In the genomic region with DNA sequence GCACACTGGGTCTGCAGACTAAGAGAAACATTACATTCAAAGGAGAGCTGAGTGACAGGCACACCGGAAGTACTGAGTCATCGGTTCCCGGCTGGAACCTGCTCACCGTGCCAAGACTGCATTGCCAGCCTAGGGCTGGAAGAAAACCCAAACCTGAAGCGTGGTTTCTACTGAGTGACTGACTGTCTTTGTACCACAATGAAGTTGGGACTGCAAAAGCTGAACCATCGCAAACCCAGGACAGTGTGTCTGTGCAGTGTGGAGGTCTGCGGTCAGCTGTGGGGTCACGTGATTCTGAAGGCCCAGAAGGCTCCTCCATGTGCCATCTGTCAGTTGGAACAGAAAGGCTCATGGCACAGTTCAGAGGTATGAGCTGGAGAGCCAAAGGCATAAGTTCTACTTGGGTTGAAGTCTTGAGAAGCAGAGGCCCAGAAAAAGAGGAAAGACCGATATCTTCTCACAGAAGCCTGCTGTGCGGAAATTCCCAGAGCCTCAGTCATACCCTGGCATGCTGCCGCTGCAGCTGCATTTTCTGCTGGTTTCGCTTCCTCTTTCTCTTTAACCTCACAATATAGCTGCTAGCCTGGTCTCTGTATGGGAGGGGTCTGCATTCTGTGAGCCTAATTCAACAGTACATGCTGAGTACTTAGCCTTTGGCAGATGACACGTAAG, we compare ENCODE assay signal across 8 mouse cellular contexts. TPM values are rescaled to one million over a fixed set of nuclear protein-coding genes. Genes with fewer than 3 reads are reported as not detected.
DNase-seq lines count a peak whose midpoint lies in the region; ATAC-seq and TF ChIP-seq lines count a peak whose summit lies in the region.

No protein-coding gene starts in this region.

- no peaks in the 10 kb centered on the region for H3K9me3 ChIP-seq in heart, embryonic 10.5 days
- no peaks in the 10 kb centered on the region for H3K9me3 ChIP-seq in lung, embryonic 14.5 days (ENCODE audit: low read depth, low read length)
- no peaks in the 10 kb centered on the region for H3K9me3 ChIP-seq in forebrain, embryonic 14.5 days (replicated peaks; ENCODE audit: control insufficient read depth, low read length)

- H3K27me3 ChIP-seq in heart, embryonic 10.5 days (ENCODE audit: insufficient read depth, poor library complexity, severe bottlenecking) = no peaks in the 10 kb centered on the region
- H3K27me3 ChIP-seq in lung, embryonic 14.5 days (ENCODE audit: insufficient read depth, low read length) = no peaks in the 10 kb centered on the region
- H3K27me3 ChIP-seq in spleen, adult 2 months (ENCODE audit: control insufficient read depth, insufficient read depth, low read length) = no peaks in the 10 kb centered on the region
- H3K27me3 ChIP-seq in forebrain, embryonic 14.5 days (replicated peaks; ENCODE audit: control insufficient read depth, insufficient read depth, low read length) = no peaks in the 10 kb centered on the region

- no peak overlapping the region for H3K4me3 ChIP-seq in heart, embryonic 10.5 days
- H3K4me3 ChIP-seq in lung, embryonic 14.5 days (ENCODE audit: low read depth, low read length) = no peak overlapping the region
- H3K4me3 ChIP-seq in spleen, adult 2 months (ENCODE audit: extremely low read depth, insufficient read depth, insufficient read length) = peak overlapping the region; percentile 18; the same call in 1 of the 2 replicates
- H3K4me3 ChIP-seq in forebrain, embryonic 14.5 days (ENCODE audit: low read depth, low read length) = no peak overlapping the region

- peak; percentile 64 for ATAC-seq in inflammation-experienced regulatory T-cells, adult 6 months
- no peak for ATAC-seq in lung, embryonic 14.5 days (ENCODE audit: insufficient read depth)
- no peak for ATAC-seq in forebrain, embryonic 14.5 days

- no peak overlapping the region for H3K9ac ChIP-seq in lung, embryonic 14.5 days
- no peak overlapping the region for H3K9ac ChIP-seq in forebrain, embryonic 14.5 days (ENCODE audit: low read length)

- peaks cover 6% of the 10 kb centered on the region; the same call in 1 of the 2 replicates for H3K4me1 ChIP-seq in heart, embryonic 10.5 days
- no peaks in the 10 kb centered on the region for H3K4me1 ChIP-seq in lung, embryonic 14.5 days (ENCODE audit: insufficient read depth)
- H3K4me1 ChIP-seq in spleen, adult 2 months (ENCODE audit: control insufficient read depth, insufficient read depth, insufficient read length) = peaks cover 10% of the 10 kb centered on the region; the same call in 1 of the 2 replicates
- no peaks in the 10 kb centered on the region for H3K4me1 ChIP-seq in forebrain, embryonic 14.5 days (ENCODE audit: control insufficient read depth, insufficient read depth, low read length)

- TF ChIP-seq POLR2A in spleen, adult 2 months (IDR thresholded peaks at IDR 0.05; ENCODE audit: low read depth, low read length) = no peak

- H3K36me3 ChIP-seq in heart, embryonic 10.5 days = no peaks in the 10 kb centered on the region
- H3K36me3 ChIP-seq in lung, embryonic 14.5 days (ENCODE audit: insufficient read depth) = no peaks in the 10 kb centered on the region
- H3K36me3 ChIP-seq in spleen, adult 2 months (ENCODE audit: control insufficient read depth, insufficient read depth, low read length) = no peaks in the 10 kb centered on the region
- no peaks in the 10 kb centered on the region for H3K36me3 ChIP-seq in forebrain, embryonic 14.5 days (ENCODE audit: control insufficient read depth, insufficient read depth, low read length)

- no peak overlapping the region for H3K4me2 ChIP-seq in lung, embryonic 14.5 days
- H3K4me2 ChIP-seq in forebrain, embryonic 14.5 days (ENCODE audit: low read length) = no peak overlapping the region

- peak; percentile 85 to 91 for DNase-seq in heart, adult 18-20 months
- no peak for DNase-seq in heart, embryonic 10.5 days (ENCODE audit: low spot score)
- peak; percentile 31 for DNase-seq in adipocyte (ENCODE audit: low spot score)
- DNase-seq in fibroblast of lung, adult 2 months (ENCODE audit: low read depth) = peak; percentile 81
- DNase-seq in lung, embryonic 14.5 days = peak; percentile 52
- DNase-seq in spleen, adult 2 months (ENCODE audit: low read depth in 1 of 2, low spot score in 2 of 2) = peak; percentile 71 to 74
- DNase-seq in forebrain, embryonic 14.5 days (ENCODE audit: low spot score) = no peak

- TF ChIP-seq CTCF in lung, embryonic 14.5 days (IDR thresholded peaks at IDR 0.05; ENCODE audit: low read depth) = no peak
- TF ChIP-seq CTCF in spleen, adult 2 months (IDR thresholded peaks at IDR 0.05; ENCODE audit: extremely low read depth, insufficient read depth, insufficient read length, insufficient replicate concordance) = no peak

- no peak overlapping the region for H3K27ac ChIP-seq in heart, embryonic 10.5 days
- H3K27ac ChIP-seq in lung, embryonic 14.5 days (ENCODE audit: low read depth) = peak overlapping the region; percentile 55; the same call in 1 of the 2 replicates
- H3K27ac ChIP-seq in spleen, adult 2 months (ENCODE audit: insufficient read depth, low read length) = peak overlapping the region; percentile 86
- no peak overlapping the region for H3K27ac ChIP-seq in forebrain, embryonic 14.5 days (ENCODE audit: low read depth, low read length)

- 73% methylated on average over 13 of the region's 13 CpGs for WGBS in heart, embryonic 10.5 days
- 73% methylated on average over 13 of the region's 13 CpGs for WGBS in lung, embryonic 14.5 days
- 6% methylated on average over 13 of the region's 13 CpGs for WGBS in spleen, adult 2 months
- 86% methylated on average over 13 of the region's 13 CpGs for WGBS in forebrain, embryonic 14.5 days

RNA-seq across cellular contexts. Expression of a gene that starts 45.1 kb away (rescaled TPM):
- total RNA-seq in heart, adult 18-20 months (2021) = 10 to 100 TPM; 13.0 to 15.4 TPM
- polyA plus RNA-seq in heart, embryonic 10.5 days (2016; fragmentation: Nextera tagmentation; extraction: Ambion mirVana) = 1.3 and 3.2 TPM in 2 replicates
- 10 to 100 TPM in 1 of 3 experiments, 1 to 10 TPM in 2; 4.4 to 13.2 (median 9.5) TPM for polyA plus RNA-seq in inflammation-experienced regulatory T-cells, adult 6 months (2017; shearing (Covaris generic))
- 4.8 and 6.0 TPM in 2 replicates for polyA plus RNA-seq in lung, embryonic 14.5 days (2014; fragmentation: Nextera tagmentation; extraction: Ambion mirVana)
- 8.4 and 8.8 TPM in 2 replicates for polyA plus RNA-seq in spleen, adult 2 months (2012; rRNA removed)
- 7.0 and 7.8 TPM in 2 replicates for polyA plus RNA-seq in forebrain, embryonic 14.5 days (2014; fragmentation: Nextera tagmentation; extraction: Ambion mirVana)

Comparison
In these comparisons a context has a peak if more than half of its experiments do, and no peak if none do; other contexts are left out.
1. DNase-seq: peak in heart, adult 18-20 months (2 of 2), adipocyte (single experiment), fibroblast of lung, adult 2 months (single experiment), lung, embryonic 14.5 days (single experiment) and spleen, adult 2 months (2 of 2); none in heart, embryonic 10.5 days (single experiment) and forebrain, embryonic 14.5 days (single experiment).
2. H3K27ac ChIP-seq: peak in lung, embryonic 14.5 days (single experiment) and spleen, adult 2 months (single experiment); none in heart, embryonic 10.5 days (single experiment) and forebrain, embryonic 14.5 days (single experiment).